Mouse (Mus musculus) CH12.LX (cell line): ENCODE measurements around the gene Anapc15-ps.

Experiments used
- CHD2 ChIP-seq: IDR thresholded peaks from 2 replicates; pipeline ENCODE4 v1.6.1; 2011; ENCODE audit warnings: low read length, improper control_type of control experiment
- CTCF ChIP-seq, 2 experiments: IDR thresholded peaks in 1 of 2; conservative IDR thresholded peaks in 1 of 2; 2 replicates each; pipeline ENCODE4 v1.5.1; 2011 to 2012; ENCODE audit warnings: low read depth in 2 of 2, low read length in 2 of 2, improper control_type of control experiment in 1 of 2, inconsistent platforms in 1 of 2, mild to moderate bottlenecking in 1 of 2, moderate library complexity in 1 of 2
- MEF2A ChIP-seq: IDR thresholded peaks from 2 replicates; pipeline ENCODE4 v1.6.1; 2014; ENCODE audit warnings: low read depth, mild to moderate bottlenecking, inconsistent platforms, low read length, improper control_type of control experiment, borderline replicate concordance
- NELFE ChIP-seq: IDR thresholded peaks from 2 replicates; pipeline ENCODE4 v1.6.1; 2011; ENCODE audit warnings: low read depth, low read length, improper control_type of control experiment
- USF1 ChIP-seq: IDR thresholded peaks from 2 replicates; pipeline ENCODE4 v1.6.1; 2014; ENCODE audit warnings: low read depth, mild to moderate bottlenecking, inconsistent platforms, low read length, improper control_type of control experiment

- TF ChIP-seq NELFE = no peak
- no peak for TF ChIP-seq CTCF (conservative IDR thresholded peaks at IDR 0.05 in 1 of 2, IDR thresholded peaks at IDR 0.05 in 1 of 2; ENCODE audit: low read depth in 2 of 2, low read length in 2 of 2)
- no peak for TF ChIP-seq USF1
- no peak for TF ChIP-seq MEF2A
- no peak for TF ChIP-seq CHD2
Observed at GRCm38 (mm10) chr10:95664613-95665012, 8.6 kb downstream of the Anapc15-ps start.
